Mouse (Mus musculus) heart, postnatal 10 days (tissue): ENCODE results near the gene Ifi27l2a. TPM values are rescaled to one million over a fixed set of nuclear protein-coding genes. Genes with fewer than 3 reads are reported as not detected.

ENCODE experiments used
- DNase-seq, 2 experiments: peaks; one replicate each; pipeline ENCODE4 v3.0.0; 2021
- intact Hi-C: fragments of 180-260 bp; cut with DNase I; formaldehyde crosslinking; loops from one replicate; pipeline ENCODE4 v1.15.1; 2025
- total RNA-seq, 2 experiments: library from RNA; stranded (reverse); gene quantifications; 2 replicates each; pipeline ENCODE4 v1.2.3; 2021

Gene Ifi27l2a
- total RNA-seq, 2 experiments from 2014 or later = 5.7 to 11.5 TPM

DNA sequence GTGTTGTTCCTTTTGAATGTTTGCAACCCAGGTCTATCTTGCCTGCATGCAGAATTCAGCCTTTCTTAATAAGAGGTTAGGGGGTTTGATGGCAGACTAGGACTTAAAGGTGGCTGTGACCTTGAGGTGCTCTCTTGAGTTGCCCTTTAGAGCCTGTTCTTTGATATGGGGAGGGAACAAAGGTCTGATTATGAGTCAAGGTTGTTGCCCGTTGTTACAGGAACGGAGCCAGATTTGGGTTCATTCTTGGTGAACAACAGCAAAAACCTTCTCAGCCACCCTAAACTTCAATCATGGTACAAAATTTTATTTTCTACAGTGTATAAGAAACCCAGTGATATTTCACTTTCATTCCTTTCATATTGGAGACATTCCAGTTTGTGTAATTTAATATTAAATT, 10.1 kb downstream of the Ifi27l2a start:
- DNase-seq = peak; percentile 10 to 25
- intact Hi-C loops = no loop called here

DNA sequence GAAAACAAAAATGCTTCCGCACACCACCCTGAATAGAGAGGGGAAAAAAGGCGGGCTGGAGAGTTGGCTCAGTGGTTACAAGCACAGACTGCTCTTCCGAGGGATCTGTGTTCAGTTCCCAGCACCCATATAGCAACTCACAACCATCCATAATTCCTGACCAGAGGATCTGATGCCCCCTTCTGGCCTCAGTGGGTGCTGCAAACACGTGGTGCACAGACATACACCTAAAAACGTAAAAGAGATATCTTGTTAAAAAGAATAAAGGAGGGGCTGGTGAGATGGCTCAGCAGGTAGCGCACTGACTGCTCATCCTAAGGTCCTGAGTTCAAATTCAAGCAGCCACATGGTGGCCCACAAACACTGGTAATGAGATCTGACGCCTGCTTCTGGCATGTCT, 16.8 kb downstream of the Ifi27l2a start:
- DNase-seq = no peak

DNA sequence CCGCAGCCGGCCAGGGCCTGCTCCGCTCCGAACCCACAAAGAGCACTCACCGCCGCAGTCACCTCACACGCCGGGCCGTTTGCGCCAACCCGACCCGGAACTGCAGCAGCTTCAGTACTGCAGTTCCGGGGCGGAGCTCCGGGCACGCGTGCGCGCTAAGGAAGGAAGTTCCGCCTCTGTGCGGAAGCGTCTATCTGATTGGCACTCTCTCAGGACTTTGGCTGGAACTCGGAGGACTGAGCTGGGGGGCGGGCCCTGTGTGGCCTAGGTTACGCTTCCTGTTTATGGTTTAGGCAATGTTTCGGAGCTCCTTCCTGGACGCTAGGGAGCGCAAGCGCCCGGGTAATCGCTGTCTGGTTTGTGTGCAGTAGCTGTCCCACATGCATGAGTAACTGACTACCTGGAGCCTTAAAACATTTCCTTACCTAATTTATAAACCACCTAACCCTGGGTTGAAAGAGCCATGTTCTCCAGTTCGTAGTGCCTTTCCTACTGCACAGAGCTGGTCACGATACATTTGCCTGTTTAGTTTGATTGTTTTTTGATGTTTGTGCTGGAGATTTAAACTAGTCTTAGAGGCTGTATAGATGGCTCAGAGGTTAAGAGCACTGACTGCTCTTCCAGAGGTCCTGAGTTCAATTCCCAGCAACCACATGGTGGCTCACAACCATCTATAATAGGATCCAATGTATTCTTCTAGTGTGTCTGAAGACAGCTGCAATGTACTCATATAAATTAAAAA, 17.6 kb downstream of the Ifi27l2a start, which contains the start of gene Ddx24:
TSS of gene Ddx24 (minus strand) at position 102 of the 742 bp plus-strand sequence.
- intact Hi-C loops = loop anchor here (1.0 to 5.0 kb wide), 2 partner anchors 66 to 216 kb away; no protein-coding TSS in a partner anchor

More for the DNA sequence above, 16.8 kb downstream of the Ifi27l2a start:
- intact Hi-C loops = loop anchor here (1.0 to 5.0 kb wide), 2 partner anchors 66 to 216 kb away; no protein-coding TSS in a partner anchor

DNA sequence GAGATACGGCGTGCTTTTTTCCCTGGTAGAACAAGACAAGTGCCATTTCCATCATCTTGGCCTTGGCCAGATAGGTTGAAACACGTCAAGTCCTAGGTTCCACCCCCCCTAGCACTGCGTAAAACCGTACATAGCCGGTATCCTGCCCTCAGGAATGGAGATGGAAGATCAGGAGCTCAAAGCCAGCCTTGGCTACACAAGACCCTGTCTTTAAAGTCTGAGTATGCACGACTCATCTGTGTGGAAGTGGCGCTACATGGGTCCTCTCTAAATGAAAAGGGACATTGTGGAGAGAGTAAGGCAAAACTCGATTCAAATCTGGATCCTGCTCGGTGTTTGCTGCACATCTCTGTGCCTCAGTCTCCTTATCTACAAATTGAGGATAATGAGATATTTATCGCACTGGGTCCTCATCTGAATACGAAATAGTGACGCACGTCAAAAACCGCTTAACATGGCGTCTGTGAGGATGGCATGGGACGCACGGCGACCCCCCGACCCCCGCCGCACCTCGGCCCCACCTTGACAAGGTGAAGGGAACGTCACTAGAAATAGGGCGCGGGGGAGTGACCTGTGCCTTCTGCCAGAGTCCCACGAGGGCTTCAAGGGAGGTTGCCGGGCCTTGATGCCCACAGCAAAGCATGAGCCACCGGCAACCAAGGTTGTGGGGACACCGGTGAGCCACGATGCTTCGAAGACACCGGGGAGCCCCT, 18.3 kb downstream of the Ifi27l2a start:
- intact Hi-C loops = loop anchor here (5.0 kb wide), 1 partner anchor 217 kb away; no protein-coding TSS in a partner anchor
- DNase-seq = no peak

More for the DNA sequence above, 17.6 kb downstream of the Ifi27l2a start, which contains the start of gene Ddx24:
- DNase-seq = peak; percentile 99

DNA sequence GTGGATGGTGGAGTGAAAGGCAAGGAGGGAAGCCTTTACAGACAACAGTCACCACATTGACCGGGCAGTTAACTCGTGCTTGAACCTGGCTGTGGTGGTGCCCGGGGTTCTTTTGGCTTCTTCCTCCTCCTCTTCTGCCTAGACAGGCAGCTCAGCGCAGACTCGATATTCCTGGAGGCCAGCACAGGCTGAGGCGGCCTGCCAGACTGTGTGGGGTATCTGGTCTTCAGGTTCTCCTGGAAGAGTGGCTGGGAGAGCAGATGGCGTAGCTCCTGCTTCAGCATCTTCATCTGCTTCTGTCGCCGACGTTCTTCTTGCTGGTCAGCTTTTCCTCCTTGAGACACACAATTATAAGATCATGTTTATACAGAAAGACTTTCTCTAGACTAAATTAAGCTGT, 35.3 kb downstream of the Ifi27l2a start:
- intact Hi-C loops = no loop called here
- no peak for DNase-seq

DNA sequence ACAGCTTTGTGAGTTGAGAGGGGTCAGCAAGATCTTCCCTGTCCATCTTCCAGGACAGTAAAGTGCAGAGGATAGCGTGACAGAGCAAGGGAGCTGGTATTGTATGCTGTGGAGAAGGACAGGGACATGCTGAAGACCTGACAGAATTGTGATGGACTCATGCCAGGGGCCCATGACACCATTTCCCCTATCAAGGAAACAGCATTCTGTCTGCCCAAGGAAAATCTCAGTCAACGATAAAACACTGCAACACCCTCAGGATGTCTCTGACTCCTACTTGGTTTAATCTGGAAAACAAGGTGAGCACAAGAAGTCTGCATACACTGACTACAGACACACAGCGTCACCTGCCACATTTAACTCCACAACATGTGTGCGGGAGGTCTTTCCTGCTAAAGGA, 35.8 kb downstream of the Ifi27l2a start, which contains the start of gene 9330161L09Rik:
TSS of gene 9330161L09Rik (minus strand) at position 101 of the 400 bp plus-strand sequence.
- intact Hi-C loops = no loop called here
- DNase-seq = no peak

DNA sequence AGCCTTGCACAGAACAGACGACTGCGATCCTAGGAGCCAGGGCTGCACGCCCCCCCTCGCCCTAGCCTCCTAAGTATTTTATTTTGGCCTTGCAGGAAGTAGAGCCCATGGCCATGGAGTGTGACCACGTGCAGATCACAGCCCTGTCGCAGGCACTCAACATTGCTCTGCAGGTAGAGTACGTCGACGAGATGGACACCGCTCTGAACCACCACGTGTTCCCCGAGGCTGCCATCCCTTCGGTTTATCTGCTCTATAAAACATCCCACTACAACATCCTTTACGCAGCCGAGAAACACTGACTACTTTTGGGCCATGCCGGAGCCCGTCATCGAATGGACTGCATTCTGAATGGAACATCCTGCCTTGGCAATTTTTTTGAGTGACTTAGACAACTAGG, 39.3 kb downstream of the Ifi27l2a start:
- intact Hi-C loops = no loop called here
- no peak for DNase-seq

DNA sequence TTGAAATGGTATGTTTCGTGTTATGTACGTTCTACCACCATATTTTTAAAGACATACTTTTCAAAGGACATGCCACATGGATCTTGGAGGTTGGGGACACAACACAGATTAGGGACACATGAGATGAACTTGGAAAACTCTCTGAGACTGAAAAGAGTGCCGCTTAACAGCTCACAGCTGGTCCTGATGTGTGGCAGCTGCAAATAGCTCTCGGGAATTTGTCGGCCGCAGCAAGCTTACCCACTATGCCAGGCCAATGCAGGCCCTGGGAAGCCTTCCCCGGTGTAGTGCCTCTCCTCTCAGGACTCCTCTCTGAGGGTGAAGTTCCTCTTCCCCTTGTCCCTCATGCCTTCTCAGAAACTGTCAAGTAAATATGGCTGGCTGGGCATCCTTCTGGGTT, 46.7 kb downstream of the Ifi27l2a start:
- intact Hi-C loops = no loop called here
- peak; percentile 19 to 23 for DNase-seq

DNA sequence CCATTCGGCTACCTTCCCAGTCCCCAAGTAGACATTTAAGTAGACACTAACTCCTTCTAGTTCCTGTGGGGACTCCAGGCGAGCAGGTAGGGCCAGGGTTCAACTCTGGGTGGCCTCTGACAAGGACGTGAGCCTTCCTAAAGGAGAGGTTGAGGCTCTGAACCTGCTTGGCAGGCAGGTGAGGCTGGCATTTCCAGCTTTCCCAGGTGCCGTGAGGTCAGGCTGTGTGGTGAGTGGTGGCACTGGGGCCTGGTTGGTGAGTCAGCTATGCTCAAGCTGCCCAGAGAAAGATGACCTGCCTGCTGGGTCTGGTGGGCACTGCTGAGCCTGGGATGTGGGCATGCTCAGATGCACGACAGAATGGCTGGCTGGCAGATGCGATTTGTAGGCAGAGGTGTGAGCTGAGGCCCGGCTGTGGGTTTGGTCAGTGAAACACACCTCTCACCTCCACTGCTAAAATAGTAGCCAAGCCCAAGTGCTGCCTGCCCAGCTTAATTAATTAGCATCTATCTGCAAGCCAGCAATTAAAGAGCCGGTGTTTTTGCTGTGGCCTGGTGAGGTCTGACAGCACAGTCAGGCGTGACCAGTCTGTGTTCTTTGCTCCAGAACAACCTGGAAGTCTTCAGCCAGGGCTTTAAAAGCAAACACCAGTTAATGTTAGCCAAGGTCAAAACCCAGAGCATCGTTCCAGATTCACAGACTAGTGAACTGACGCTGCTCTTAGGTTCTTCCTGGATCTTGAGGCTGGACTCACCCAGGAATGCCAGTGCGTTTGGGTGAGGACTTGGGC, 47.8 kb downstream of the Ifi27l2a start:
- no peak for DNase-seq

DNA sequence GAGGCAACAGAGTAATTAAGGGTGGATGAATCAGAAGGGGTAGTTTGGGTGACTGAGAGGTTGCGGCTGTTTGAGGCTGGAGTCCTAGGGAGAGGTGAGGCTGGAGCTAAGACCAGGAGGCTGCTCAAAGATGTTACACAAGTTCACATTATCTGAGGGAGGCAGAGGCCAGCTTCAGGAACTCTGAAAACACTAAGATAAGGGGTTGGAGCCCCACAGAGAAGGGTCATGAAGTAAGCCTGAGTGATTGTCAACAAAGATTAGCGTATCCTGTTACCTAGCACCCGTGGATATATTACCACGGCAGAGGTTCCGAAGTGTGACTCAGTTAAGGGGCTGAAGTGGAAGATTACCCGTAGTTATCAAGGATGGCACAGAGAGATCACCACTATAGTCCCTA, 50.0 kb downstream of the Ifi27l2a start:
- no peak for DNase-seq
- intact Hi-C loops = no loop called here

More for the DNA sequence above, 47.8 kb downstream of the Ifi27l2a start:
- intact Hi-C loops = no loop called here

Other genes with a start within 250 kb of the Ifi27l2a start
- gene Prima1, start 201.5 kb downstream of the Ifi27l2a start, total RNA-seq = under 1 TPM; 0.30 to 0.38 TPM
- not detected for gene Fam181a, start 132.7 kb downstream of the Ifi27l2a start, total RNA-seq
- 100 to 1,000 TPM; 406 to 430 TPM for gene Asb2, start 87.7 kb downstream of the Ifi27l2a start, total RNA-seq
- 1 to 10 TPM; 2.7 to 3.4 TPM for gene Otub2, start 55.0 kb downstream of the Ifi27l2a start, total RNA-seq
- gene 9330161L09Rik, start 35.9 kb downstream of the Ifi27l2a start, total RNA-seq = 1 to 10 TPM in 1 of 2 experiments, under 1 TPM in 1; 0.97 to 1.8 TPM
- 10 to 100 TPM; 82.2 to 94.5 TPM for gene Ddx24, start 17.9 kb downstream of the Ifi27l2a start, total RNA-seq
- 100 to 1,000 TPM in 1 of 2 experiments, 10 to 100 TPM in 1; 75.4 to 153 TPM for gene Ifi27, start 9.5 kb downstream of the Ifi27l2a start, total RNA-seq
- not detected for gene Ifi27l2b, start 13.5 kb upstream of the Ifi27l2a start, total RNA-seq
- gene Ppp4r4, start 88.6 kb upstream of the Ifi27l2a start, total RNA-seq = under 1 TPM; 0.47 to 0.48 TPM
- gene Serpina10, start 187.8 kb upstream of the Ifi27l2a start, total RNA-seq = not detected
- not detected for gene Serpina6, start 213.5 kb upstream of the Ifi27l2a start, total RNA-seq
- gene Serpina16, start 232.5 kb upstream of the Ifi27l2a start, total RNA-seq = not detected